Mouse (Mus musculus) MEL (cell line): ENCODE measurements at regions not wholly inside any gene's neighbourhood (a gene's known extent, or its start where the extent isn't known, plus 50 kb on each side); places are given as distances from the start of the nearest gene placed in this dataset.

Source experiments
- DNase-seq: peaks from one replicate; pipeline ENCODE4 v3.0.0; 2011; ENCODE audit warnings: low read depth, low spot score
- H3K27ac ChIP-seq: 2 replicates; pipeline ENCODE4 v1.5.1; 2012; ENCODE audit warnings: low read depth, mild to moderate bottlenecking, control low read depth, low read length, moderate library complexity; ENCODE audit not compliant: control insufficient read depth
- H3K27me3 ChIP-seq, 2 experiments: fragments of 150-350 bp in 1 of 2; sonication (generic) in 1 of 2; 2 replicates each; pipeline ENCODE4 v1.6.1; 2012; ENCODE audit warnings: low read length in 2 of 2, mild to moderate bottlenecking in 2 of 2, improper control_type of control experiment in 1 of 2, moderate library complexity in 1 of 2; ENCODE audit not compliant: insufficient read depth in 2 of 2, control insufficient read depth in 1 of 2
- H3K36me3 ChIP-seq, 2 experiments: 2 replicates each; pipeline ENCODE4 v1.6.1; 2012 to 2014; ENCODE audit warnings: low read length in 2 of 2, improper control_type of control experiment in 1 of 2, inconsistent platforms in 1 of 2, mild to moderate bottlenecking in 1 of 2; ENCODE audit not compliant: insufficient read depth in 2 of 2, control insufficient read depth in 1 of 2
- H3K4me1 ChIP-seq, 2 experiments: fragments of 150-350 bp in 1 of 2; sonication (generic) in 1 of 2; 2 replicates each; pipeline ENCODE4 v1.6.1; 2012; ENCODE audit warnings: low read length in 2 of 2, improper control_type of control experiment in 1 of 2, mild to moderate bottlenecking in 1 of 2; ENCODE audit not compliant: insufficient read depth in 2 of 2, control insufficient read depth in 1 of 2
- H3K4me3 ChIP-seq, 2 experiments: fragments of 150-350 bp in 1 of 2; sonication (generic) in 1 of 2; 2 replicates each; pipeline ENCODE4 v1.5.1; 2012; ENCODE audit warnings: low read depth in 2 of 2, low read length in 2 of 2, mild to moderate bottlenecking in 2 of 2, moderate library complexity in 2 of 2, control low read depth in 1 of 2, improper control_type of control experiment in 1 of 2; ENCODE audit not compliant: control insufficient read depth in 1 of 2, insufficient read depth in 1 of 2
- H3K79me2 ChIP-seq: 2 replicates; pipeline ENCODE4 v1.6.1; 2012; ENCODE audit warnings: mild to moderate bottlenecking, low read length, moderate library complexity; ENCODE audit not compliant: control insufficient read depth, poor library complexity, insufficient read depth
- H3K9ac ChIP-seq: 2 replicates; pipeline ENCODE4 v1.6.1; 2012; ENCODE audit warnings: low read depth, mild to moderate bottlenecking, control low read depth, low read length, moderate library complexity; ENCODE audit not compliant: control insufficient read depth, poor library complexity, severe bottlenecking
- H3K9me3 ChIP-seq: fragments of 150-350 bp; sonication (generic); replicated peaks from 2 replicates; pipeline ENCODE4 v1.6.1; 2012; ENCODE audit warnings: mild to moderate bottlenecking, low read length, improper control_type of control experiment, moderate library complexity; ENCODE audit not compliant: insufficient read depth
- BHLHE40 ChIP-seq: IDR thresholded peaks from 2 replicates; pipeline ENCODE4 v1.6.1; 2012; ENCODE audit warnings: low read depth, mild to moderate bottlenecking, inconsistent platforms, low read length, improper control_type of control experiment, borderline replicate concordance
- CHD1 ChIP-seq: IDR thresholded peaks from 2 replicates; pipeline ENCODE4 v1.6.1; 2012; ENCODE audit warnings: low read depth, mild to moderate bottlenecking, inconsistent platforms, low read length, improper control_type of control experiment
- CHD2 ChIP-seq: IDR thresholded peaks from 2 replicates; pipeline ENCODE4 v1.6.1; 2011; ENCODE audit warnings: low read length, improper control_type of control experiment
- CTCF ChIP-seq, 3 experiments: IDR thresholded peaks in 2 of 3; conservative IDR thresholded peaks in 1 of 3; 2 replicates each; pipeline ENCODE4 v1.5.1; 2011 to 2012; ENCODE audit warnings: low read length in 3 of 3, low read depth in 2 of 3, mild to moderate bottlenecking in 2 of 3, improper control_type of control experiment in 1 of 3, inconsistent platforms in 1 of 3, mixed read lengths in 1 of 3, moderate library complexity in 1 of 3; ENCODE audit not compliant: control insufficient read depth in 1 of 3, insufficient read depth in 1 of 3, poor library complexity in 1 of 3, severe bottlenecking in 1 of 3
- E2F4 ChIP-seq: IDR thresholded peaks from 2 replicates; pipeline ENCODE4 v1.6.1; 2011; ENCODE audit warnings: low read depth, low read length, improper control_type of control experiment, borderline replicate concordance
- ELF1 ChIP-seq: IDR thresholded peaks from 2 replicates; pipeline ENCODE4 v1.6.1; 2014; ENCODE audit warnings: low read depth, mild to moderate bottlenecking, inconsistent platforms, low read length, improper control_type of control experiment, moderate library complexity
- GATA1 ChIP-seq: IDR thresholded peaks from 2 replicates; pipeline ENCODE4 v1.6.1; 2011; ENCODE audit warnings: low read depth, low read length, improper control_type of control experiment
- HCFC1 ChIP-seq: IDR thresholded peaks from 2 replicates; pipeline ENCODE4 v1.6.1; 2012; ENCODE audit warnings: low read depth, mild to moderate bottlenecking, inconsistent platforms, low read length, improper control_type of control experiment, moderate library complexity
- JUND ChIP-seq: IDR thresholded peaks from 2 replicates; pipeline ENCODE4 v1.6.1; 2011; ENCODE audit warnings: low read depth, mild to moderate bottlenecking, improper control_type of control experiment, low read length
- KAT2A ChIP-seq: conservative IDR thresholded peaks from 2 replicates; pipeline ENCODE4 v1.6.1; 2012; ENCODE audit warnings: low read depth, low read length, improper control_type of control experiment, inconsistent platforms
- MAX ChIP-seq: IDR thresholded peaks from 2 replicates; pipeline ENCODE4 v1.6.1; 2011; ENCODE audit warnings: low read length, improper control_type of control experiment
- MYB ChIP-seq: IDR thresholded peaks from 2 replicates; pipeline ENCODE4 v1.6.1; 2011; ENCODE audit warnings: mild to moderate bottlenecking, low read depth, low read length, improper control_type of control experiment
- MYC ChIP-seq: IDR thresholded peaks from 2 replicates; pipeline ENCODE4 v1.6.1; 2011; ENCODE audit warnings: low read depth, mild to moderate bottlenecking, low read length, improper control_type of control experiment, moderate library complexity
- NELFE ChIP-seq: IDR thresholded peaks from 2 replicates; pipeline ENCODE4 v1.6.1; 2011; ENCODE audit warnings: low read depth, low read length, improper control_type of control experiment
- NRF1 ChIP-seq: IDR thresholded peaks from 2 replicates; pipeline ENCODE4 v1.6.1; 2014; ENCODE audit warnings: low read depth, mild to moderate bottlenecking, inconsistent platforms, low read length, improper control_type of control experiment, moderate library complexity; ENCODE audit not compliant: poor library complexity, insufficient read depth, severe bottlenecking
- POLR2AphosphoS2 ChIP-seq: IDR thresholded peaks from 2 replicates; pipeline ENCODE4 v1.6.1; 2011; ENCODE audit warnings: low read length, improper control_type of control experiment
- RAD21 ChIP-seq: IDR thresholded peaks from 2 replicates; pipeline ENCODE4 v1.6.1; 2011; ENCODE audit warnings: mild to moderate bottlenecking, low read depth, low read length, improper control_type of control experiment
- RCOR1 ChIP-seq: IDR thresholded peaks from 2 replicates; pipeline ENCODE4 v1.6.1; 2012; ENCODE audit warnings: low read depth, mild to moderate bottlenecking, inconsistent platforms, low read length, improper control_type of control experiment
- SMC3 ChIP-seq: IDR thresholded peaks from 2 replicates; pipeline ENCODE4 v1.6.1; 2011; ENCODE audit warnings: low read depth, low read length, improper control_type of control experiment
- TBP ChIP-seq: IDR thresholded peaks from 2 replicates; pipeline ENCODE4 v1.8.0; 2011; ENCODE audit warnings: low read depth, low read length, improper control_type of control experiment
- TCF12 ChIP-seq: IDR thresholded peaks from 2 replicates; pipeline ENCODE4 v1.6.1; 2014; ENCODE audit warnings: low read depth, mild to moderate bottlenecking, inconsistent platforms, low read length, improper control_type of control experiment, moderate library complexity
- UBTF ChIP-seq: IDR thresholded peaks from 2 replicates; pipeline ENCODE4 v1.6.1; 2012; ENCODE audit warnings: low read depth, mild to moderate bottlenecking, inconsistent platforms, low read length, improper control_type of control experiment, moderate library complexity, borderline replicate concordance; ENCODE audit not compliant: insufficient read depth
- USF1 ChIP-seq: IDR thresholded peaks from 2 replicates; pipeline ENCODE4 v1.6.1; 2014; ENCODE audit warnings: low read depth, mild to moderate bottlenecking, inconsistent platforms, low read length, improper control_type of control experiment, moderate library complexity
- USF2 ChIP-seq, 2 experiments: IDR thresholded peaks; 2 replicates each; pipeline ENCODE4 v1.6.1; 2011 to 2012; ENCODE audit warnings: improper control_type of control experiment in 2 of 2, low read length in 2 of 2, borderline replicate concordance in 1 of 2, inconsistent platforms in 1 of 2, low read depth in 1 of 2, mild to moderate bottlenecking in 1 of 2; ENCODE audit not compliant: insufficient read depth in 1 of 2

DNA sequence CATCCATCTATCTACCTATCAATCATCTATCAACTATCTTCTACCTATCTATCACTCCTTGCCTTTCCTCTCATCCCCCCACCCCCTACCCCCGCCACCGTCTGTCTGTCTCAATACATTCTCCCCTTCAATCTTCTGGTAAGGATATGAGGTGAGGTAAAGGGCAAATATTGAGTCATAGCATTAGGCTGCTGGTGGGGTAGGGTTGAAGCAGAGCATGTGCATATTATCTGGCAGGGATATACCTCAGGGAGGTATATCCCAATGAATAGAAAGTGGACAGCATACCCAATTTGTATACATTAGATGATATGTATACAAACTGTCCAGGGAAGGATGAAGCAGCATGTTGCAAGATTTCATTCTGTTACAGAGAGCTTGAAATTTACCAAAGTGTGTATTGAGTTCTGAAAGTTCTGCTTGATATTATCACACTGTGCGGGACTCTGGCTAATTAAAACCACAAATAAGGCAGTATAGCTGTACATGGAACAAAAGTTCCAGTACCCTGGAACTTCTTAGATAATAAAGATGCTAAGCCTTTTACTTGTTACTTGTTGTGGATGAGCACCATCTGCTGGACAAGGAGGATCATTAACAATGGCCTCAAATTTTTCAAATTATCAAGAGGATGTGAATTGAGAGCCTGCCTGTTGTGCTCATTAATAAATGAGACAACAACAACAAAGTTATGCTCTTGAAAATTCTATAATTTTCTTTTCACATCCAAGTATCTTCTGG lies 113.1 kb upstream of the Fam49a start:
- no peaks in the 10 kb centered on the region for H3K27me3 ChIP-seq
- peak; percentile 39 for DNase-seq
- H3K9me3 ChIP-seq = no peaks in the 10 kb centered on the region
- no peak for TF ChIP-seq TBP
- peak in 1 of 3 experiments; percentile 59; a peak in 2 of 6 replicates for TF ChIP-seq CTCF (IDR thresholded peaks at IDR 0.05 in 2 of 3, conservative IDR thresholded peaks at IDR 0.05 in 1 of 3; ENCODE audit: control insufficient read depth in 1 of 3, insufficient read depth in 1 of 3, low read depth in 2 of 3, low read length in 3 of 3, poor library complexity in 1 of 3, severe bottlenecking in 1 of 3)
- no peak for TF ChIP-seq POLR2AphosphoS2
- TF ChIP-seq SMC3 = peak; percentile 58
- peak; percentile 57 for TF ChIP-seq RAD21
- H3K4me1 ChIP-seq = no peaks in the 10 kb centered on the region
- H3K79me2 ChIP-seq = no peaks in the 10 kb centered on the region
- H3K36me3 ChIP-seq = no peaks in the 10 kb centered on the region
- no peak overlapping the region for H3K27ac ChIP-seq
- H3K4me3 ChIP-seq = no peak overlapping the region
- no peak overlapping the region for H3K9ac ChIP-seq

DNA sequence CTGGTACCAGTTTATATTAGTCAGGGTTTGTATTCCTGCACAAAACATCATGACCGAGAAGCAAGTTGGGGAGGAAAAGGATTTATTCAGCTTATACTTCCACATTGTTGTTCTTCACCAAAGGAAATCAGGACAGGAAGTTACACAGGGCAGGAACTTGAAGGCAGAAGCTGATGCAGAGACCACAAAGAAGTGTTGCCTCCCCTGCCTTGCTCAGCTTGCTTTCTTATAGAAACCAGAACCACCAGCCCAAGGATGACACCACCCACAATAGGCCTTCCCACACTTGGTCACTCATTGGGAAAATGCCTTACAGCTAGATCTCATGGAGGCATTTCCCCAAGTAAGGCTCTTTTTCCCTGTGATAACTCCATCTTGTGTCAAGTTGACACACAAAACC lies 97.5 kb upstream of the Fam49a start:
- H3K27ac ChIP-seq = no peak overlapping the region
- no peak for DNase-seq
- H3K9ac ChIP-seq = no peak overlapping the region

GRCm38 (mm10) chr12:12170581-12170980 lies 91.4 kb upstream of the Fam49a start:
- H3K4me1 ChIP-seq = no peaks in the 10 kb centered on the region
- H3K27me3 ChIP-seq = no peaks in the 10 kb centered on the region
- H3K79me2 ChIP-seq = no peaks in the 10 kb centered on the region
- no peak overlapping the region for H3K9ac ChIP-seq
- no peak overlapping the region for H3K27ac ChIP-seq
- no peak for DNase-seq
- TF ChIP-seq MAX = no peak
- no peak for TF ChIP-seq GATA1
- TF ChIP-seq NRF1 = no peak
- no peak for TF ChIP-seq CTCF (IDR thresholded peaks at IDR 0.05 in 2 of 3, conservative IDR thresholded peaks at IDR 0.05 in 1 of 3; ENCODE audit: control insufficient read depth in 1 of 3, insufficient read depth in 1 of 3, low read depth in 2 of 3, low read length in 3 of 3, poor library complexity in 1 of 3, severe bottlenecking in 1 of 3)
- no peak for TF ChIP-seq MYC
- TF ChIP-seq TBP = no peak
- no peak for TF ChIP-seq CHD2
- TF ChIP-seq JUND = no peak
- TF ChIP-seq E2F4 = no peak
- no peak for TF ChIP-seq USF2 (IDR thresholded peaks at IDR 0.05; ENCODE audit: borderline replicate concordance in 1 of 2, insufficient read depth in 1 of 2, low read depth in 1 of 2, low read length in 2 of 2)
- TF ChIP-seq SMC3 = no peak
- no peaks in the 10 kb centered on the region for H3K36me3 ChIP-seq
- H3K4me3 ChIP-seq = no peak overlapping the region
- no peaks in the 10 kb centered on the region for H3K9me3 ChIP-seq

More for the DNA sequence above, 97.5 kb upstream of the Fam49a start:
- H3K9me3 ChIP-seq = no peaks in the 10 kb centered on the region
- H3K79me2 ChIP-seq = no peaks in the 10 kb centered on the region
- no peaks in the 10 kb centered on the region for H3K4me1 ChIP-seq
- H3K27me3 ChIP-seq = no peaks in the 10 kb centered on the region
- TF ChIP-seq RCOR1 (no peak), BHLHE40 (no peak), E2F4 (no peak), MYB (no peak), CHD1 (no peak), KAT2A (no peak), USF1 (no peak), HCFC1 (no peak), NELFE (no peak), GATA1 (no peak), TBP (no peak), JUND (no peak), TCF12 (no peak), UBTF (no peak), SMC3 (no peak), ELF1 (no peak), RAD21 (no peak)
- no peak overlapping the region for H3K4me3 ChIP-seq
- H3K36me3 ChIP-seq = no peaks in the 10 kb centered on the region
